Mouse (Mus musculus) lung, postnatal 0 days (tissue): ENCODE data around the gene Nudt12.

Experiments used
- CTCF ChIP-seq: IDR thresholded peaks from 2 replicates; pipeline ENCODE4 v1.5.1; 2016; ENCODE audit warnings: antibody characterized with exemption, mild to moderate bottlenecking
- EP300 ChIP-seq: IDR thresholded peaks from 2 replicates; pipeline ENCODE4 v1.6.1; 2016; ENCODE audit warnings: antibody characterized with exemption, mild to moderate bottlenecking, control low read depth

DNA sequence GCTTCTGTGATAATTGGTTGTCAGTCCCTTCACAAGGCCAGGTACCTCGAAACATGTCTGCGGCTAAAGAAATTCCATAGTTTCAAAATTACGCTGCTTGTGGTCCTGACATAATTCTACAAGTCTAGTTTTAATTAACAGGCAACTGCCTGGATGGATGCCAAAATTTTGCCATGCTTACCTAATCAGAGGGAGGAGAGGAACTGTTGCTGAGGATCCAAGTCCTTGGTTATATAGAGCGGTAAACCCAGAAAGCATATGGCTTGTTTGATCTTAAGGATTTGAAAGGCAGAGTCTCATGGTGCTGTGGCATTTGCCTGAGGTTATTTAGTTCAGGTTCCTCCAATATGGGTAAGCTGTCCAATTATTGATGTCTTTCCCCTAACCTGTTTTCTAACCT, 5.5 kb upstream of the Nudt12 start:
- TF ChIP-seq CTCF (no peak), EP300 (no peak)
